Mouse (Mus musculus) left cerebral cortex, postnatal 36 days (tissue): ENCODE results near the gene Peli1. TPM values are rescaled to one million over a fixed set of nuclear protein-coding genes. Genes with fewer than 3 reads are reported as not detected.

ENCODE experiments used
- DNase-seq, 2 experiments: peaks; one replicate each; pipeline ENCODE4 v3.0.0; 2021 to 2022; ENCODE audit warnings: low spot score in 2 of 2, mixed read lengths in 1 of 2
- intact Hi-C: fragments of 180-260 bp; cut with DNase I; formaldehyde crosslinking; loops from one replicate; pipeline ENCODE4 v1.15.1; 2025
- total RNA-seq, 2 experiments: library from RNA; stranded (reverse); gene quantifications; 2 replicates each; pipeline ENCODE4 v1.2.3; 2021

Gene Peli1
- total RNA-seq, 2 experiments from 2014 or later: 38.5 to 47.0 TPM

GRCm38 (mm10) chr11:21091428-21092405 lies 626 bp downstream of the Peli1 start:
- intact Hi-C loops: loop anchor here (5.0 to 10.0 kb wide), 5 partner anchors 84 to 257 kb away; partner anchors contain the start of gene Lgalsl
- DNase-seq: peak; percentile 66 to 83

GRCm38 (mm10) chr11:21092621-21093020 lies 1.5 kb downstream of the Peli1 start:
- no peak for DNase-seq
- intact Hi-C loops: loop anchor here (5.0 to 10.0 kb wide), 5 partner anchors 85 to 258 kb away; partner anchors contain the start of gene Lgalsl

- intact Hi-C loops: loop anchor here (5.0 to 10.0 kb wide), 5 partner anchors 84 to 258 kb away; partner anchors contain the start of gene Lgalsl
- no peak for DNase-seq
Measured at GRCm38 (mm10) chr11:21093081-21093815, 2.2 kb downstream of the Peli1 start.

GRCm38 (mm10) chr11:21096590-21096989 lies 5.5 kb downstream of the Peli1 start:
- DNase-seq: no peak
- intact Hi-C loops: loop anchor here (10.0 kb wide), 1 partner anchor 262 kb away; the partner anchor contains the start of gene Lgalsl

GRCm38 (mm10) chr11:21098457-21098856 lies 7.4 kb downstream of the Peli1 start:
- intact Hi-C loops: loop anchor here (10.0 kb wide), 1 partner anchor 264 kb away; the partner anchor contains the start of gene Lgalsl
- DNase-seq: no peak

- no peak for DNase-seq
- intact Hi-C loops: no loop called here
Measured at GRCm38 (mm10) chr11:21100704-21101103, 9.6 kb downstream of the Peli1 start.

- intact Hi-C loops: no loop called here
- DNase-seq: no peak
Measured at GRCm38 (mm10) chr11:21101286-21101685, 10.2 kb downstream of the Peli1 start.

GRCm38 (mm10) chr11:21102273-21103005 lies 11.3 kb downstream of the Peli1 start:
- intact Hi-C loops: no loop called here
- DNase-seq: no peak

GRCm38 (mm10) chr11:21103186-21103585 lies 12.1 kb downstream of the Peli1 start:
- DNase-seq: no peak
- intact Hi-C loops: no loop called here

GRCm38 (mm10) chr11:21105393-21105792 lies 14.3 kb downstream of the Peli1 start:
- DNase-seq: no peak
- intact Hi-C loops: no loop called here

GRCm38 (mm10) chr11:21107120-21107519 lies 16.0 kb downstream of the Peli1 start:
- intact Hi-C loops: no loop called here
- no peak for DNase-seq

GRCm38 (mm10) chr11:21109279-21109678 lies 18.2 kb downstream of the Peli1 start:
- DNase-seq: no peak
- intact Hi-C loops: no loop called here

- no peak for DNase-seq
- intact Hi-C loops: no loop called here
Measured at GRCm38 (mm10) chr11:21114516-21114915, 23.4 kb downstream of the Peli1 start.

GRCm38 (mm10) chr11:21115804-21116203 lies 24.7 kb downstream of the Peli1 start:
- no peak for DNase-seq
- intact Hi-C loops: no loop called here

GRCm38 (mm10) chr11:21116623-21117295 lies 25.7 kb downstream of the Peli1 start:
- intact Hi-C loops: no loop called here
- no peak for DNase-seq

- intact Hi-C loops: no loop called here
- no peak for DNase-seq
Measured at GRCm38 (mm10) chr11:21121737-21122136, 30.6 kb downstream of the Peli1 start.

- intact Hi-C loops: no loop called here
- no peak for DNase-seq
Measured at GRCm38 (mm10) chr11:21122399-21122798, 31.3 kb downstream of the Peli1 start.

GRCm38 (mm10) chr11:21131692-21132091 lies 40.6 kb downstream of the Peli1 start:
- intact Hi-C loops: no loop called here

GRCm38 (mm10) chr11:21134875-21135451 lies 43.9 kb downstream of the Peli1 start:
- intact Hi-C loops: no loop called here
- DNase-seq: no peak

More at GRCm38 (mm10) chr11:21131692-21132091, 40.6 kb downstream of the Peli1 start:
- DNase-seq: no peak
